In genomic region chr17:57255354-57255753, GRCm38 (mm10) we compare ENCODE assay signal across 23 mouse cellular contexts. TPM values are rescaled to one million over a fixed set of nuclear protein-coding genes. Genes with fewer than 3 reads are reported as not detected.
A peak's percentile ranks its signal among the peaks of the same experiment; 100 is the strongest.
DNase-seq lines count a peak whose midpoint lies in the region; ATAC-seq lines count a peak whose summit lies in the region.
"Had no signal": no experiment of that assay in that cellular context is flagged by ENCODE, and none has a peak within 500 bp of the region (broad histone marks: within the 10 kb centered on the region; RNA-seq: fewer than 3 reads in every experiment).

No protein-coding gene starts in this region.

- 93% methylated on average over 14 of the region's 14 CpGs for WGBS in midbrain, embryonic 13.5 days

- H3K4me3 ChIP-seq in midbrain, embryonic 13.5 days (replicated peaks) = no peak overlapping the region
- H3K4me3 ChIP-seq: embryonic facial prominence, embryonic 15.5 days; forebrain, embryonic 10.5 days; heart, embryonic 15.5 days; intestine, embryonic 15.5 days; limb, embryonic 15.5 days; megakaryocyte, embryonic 14.5 days had no signal

- ATAC-seq in midbrain, embryonic 13.5 days = no peak
- ATAC-seq: CD4-positive, CD25-positive, alpha-beta regulatory T cell, adult 4 months; intestine, embryonic 15.5 days; midbrain, embryonic 16.5 days had no signal

- H3K9ac ChIP-seq in midbrain, embryonic 13.5 days (replicated peaks) = no peak overlapping the region
- H3K9ac ChIP-seq: embryonic facial prominence, embryonic 15.5 days; heart, embryonic 15.5 days; hindbrain, embryonic 14.5 days; intestine, embryonic 15.5 days; limb, embryonic 15.5 days; lung, embryonic 14.5 days had no signal

- DNase-seq in adrenal gland, postnatal 14 days = peak; percentile 48
- DNase-seq in adrenal gland, postnatal 4 days (ENCODE audit: low spot score in 2 of 2) = no peak
- DNase-seq in heart, adult 9 months (ENCODE audit: low spot score in 2 of 2) = peak; percentile 56 to 71
- no peak for DNase-seq in heart, postnatal 4 days
- DNase-seq in lung, postnatal 14 days = peak; percentile 60
- no peak for DNase-seq in lung, postnatal 10 days
- DNase-seq in lung, postnatal 36 days = peak; percentile 56
- DNase-seq: cerebellum, postnatal 14 days; embryo, embryonic 11 days; layer of hippocampus, postnatal 36 days; lung, embryonic 14.5 days; spleen, adult 18-20 months had no signal

- H3K4me1 ChIP-seq in midbrain, embryonic 13.5 days (replicated peaks) = peaks cover 5% of the 10 kb centered on the region

- no peaks in the 10 kb centered on the region for H3K27me3 ChIP-seq in midbrain, embryonic 13.5 days
- H3K27me3 ChIP-seq: embryonic facial prominence, embryonic 15.5 days; heart, embryonic 15.5 days; intestine, embryonic 15.5 days; limb, embryonic 15.5 days; megakaryocyte, embryonic 14.5 days had no signal

- H3K27ac ChIP-seq in midbrain, embryonic 13.5 days = no peak overlapping the region
- H3K27ac ChIP-seq: embryonic facial prominence, embryonic 15.5 days; forebrain, embryonic 10.5 days; heart, embryonic 15.5 days; hindbrain, embryonic 14.5 days; intestine, embryonic 15.5 days; limb, embryonic 15.5 days had no signal

- no peaks in the 10 kb centered on the region for H3K9me3 ChIP-seq in midbrain, embryonic 13.5 days
- H3K9me3 ChIP-seq: embryonic facial prominence, embryonic 15.5 days; forebrain, embryonic 10.5 days; G1E; heart, embryonic 15.5 days; intestine, embryonic 15.5 days; limb, embryonic 15.5 days; megakaryocyte, embryonic 14.5 days had no signal

- no peak overlapping the region for H3K4me2 ChIP-seq in midbrain, embryonic 13.5 days (replicated peaks)
- H3K4me2 ChIP-seq: embryonic facial prominence, embryonic 15.5 days; heart, embryonic 15.5 days; hindbrain, embryonic 14.5 days; intestine, embryonic 15.5 days; limb, embryonic 15.5 days; lung, embryonic 14.5 days had no signal

- H3K36me3 ChIP-seq in midbrain, embryonic 13.5 days = peaks cover 38% of the 10 kb centered on the region

RNA-seq across cellular contexts. Expression of gene Trip10, which starts 6.1 kb away (rescaled TPM):
- 38.5 and 45.1 TPM in 2 replicates for total RNA-seq in adrenal gland, postnatal 14 days (2021)
- total RNA-seq in adrenal gland, postnatal 4 days (2021) = 10 to 100 TPM; 52.1 to 58.4 TPM
- total RNA-seq in heart, postnatal 4 days (2021) = 10 to 100 TPM; 45.6 to 46.9 TPM
- polyA plus RNA-seq in midbrain, embryonic 13.5 days (2015; fragmentation: Nextera tagmentation; extraction: Ambion mirVana) = 12.3 and 13.7 TPM in 2 replicates

RNA-seq across cellular contexts. Expression of gene Gpr108, which starts 7.1 kb away (rescaled TPM):
- 54.2 and 56.4 TPM in 2 replicates for total RNA-seq in adrenal gland, postnatal 14 days (2021)
- 10 to 100 TPM; 50.3 to 52.5 TPM for total RNA-seq in adrenal gland, postnatal 4 days (2021)
- total RNA-seq in heart, postnatal 4 days (2021) = 10 to 100 TPM; 19.5 to 20.4 TPM
- polyA plus RNA-seq in midbrain, embryonic 13.5 days (2015; fragmentation: Nextera tagmentation; extraction: Ambion mirVana) = 19.6 and 20.6 TPM in 2 replicates

RNA-seq across cellular contexts. Expression of gene Vav1, which starts 23.5 kb away (rescaled TPM):
- total RNA-seq in adrenal gland, postnatal 14 days (2021) = 2.8 and 9.7 TPM in 2 replicates
- total RNA-seq in adrenal gland, postnatal 4 days (2021) = 1 to 10 TPM; 2.7 to 3.3 TPM
- total RNA-seq in heart, postnatal 4 days (2021) = 1 to 10 TPM; 1.0 to 1.4 TPM
- polyA plus RNA-seq in midbrain, embryonic 13.5 days (2015; fragmentation: Nextera tagmentation; extraction: Ambion mirVana) = 1.2 and 1.3 TPM in 2 replicates

RNA-seq across cellular contexts. Expression of gene C3, which starts 27.4 kb away (rescaled TPM):
- 181 and 603 TPM in 2 replicates for total RNA-seq in adrenal gland, postnatal 14 days (2021)
- 100 to 1,000 TPM in 1 of 2 experiments, 10 to 100 TPM in 1; 60.7 to 452 TPM for total RNA-seq in adrenal gland, postnatal 4 days (2021)
- total RNA-seq in heart, postnatal 4 days (2021) = 10 to 100 TPM; 60.1 to 79.6 TPM
- 0.34 and 1.1 TPM in 2 replicates for polyA plus RNA-seq in midbrain, embryonic 13.5 days (2015; fragmentation: Nextera tagmentation; extraction: Ambion mirVana)

Comparison
In these comparisons a context has a peak if more than half of its experiments do, and no peak if none do; other contexts are left out.
1. DNase-seq: peak in adrenal gland, postnatal 14 days (single experiment), heart, adult 9 months (2 of 2), lung, postnatal 14 days (single experiment) and lung, postnatal 36 days (single experiment); none in adrenal gland, postnatal 4 days (0 of 2), heart, postnatal 4 days (single experiment) and lung, postnatal 10 days (single experiment).